Mouse (Mus musculus): ENCODE data around the gene Pank2. TPM values are rescaled to one million over a fixed set of nuclear protein-coding genes. Genes with fewer than 3 reads are reported as not detected.
"Not testable (repeated sequence)": the region's sequence is repeated elsewhere in the genome, so short reads cannot be mapped to it uniquely, and the experiment has no call there.

Pank2 gene
- 57.4 and 62.2 TPM in 2 replicates for polyA plus RNA-seq (2016; fragmentation: Nextera tagmentation; extraction: Ambion mirVana)

GRCm38 (mm10) chr2:131262213-131262672 lies at the start of gene Pank2:
Gene Pank2 (plus strand): TSS chr2:131262495.
- no peaks in the 10 kb centered on the region for H3K36me3 ChIP-seq
- H3K4me1 ChIP-seq, result peaks cover 28% of the 10 kb centered on the region
- H3K4me2 ChIP-seq (replicated peaks), result peak within 1 kb of the TSS; percentile 69
- H3K4me3 ChIP-seq, result peak within 1 kb of the TSS; percentile 84
- under 1% methylated on average over 48 of the region's 49 CpGs for WGBS
- peak within 1 kb of the TSS; percentile 99 for H3K27ac ChIP-seq
- H3K9me3 ChIP-seq (replicated peaks), result no peaks in the 10 kb centered on the region
- H3K9ac ChIP-seq, result peak within 1 kb of the TSS; percentile 93
- no peaks in the 10 kb centered on the region for H3K27me3 ChIP-seq
- peak; percentile 100 for ATAC-seq (ENCODE audit: low FRiP score)

GRCm38 (mm10) chr2:131213773-131214172 lies 48.5 kb upstream of the Pank2 start:
- Histone ChIP-seq H3K4me1 (peaks cover 12% of the 10 kb centered on the region), H3K27ac (no peak overlapping the region), H3K9ac (no peak overlapping the region), H3K27me3 (no peaks in the 10 kb centered on the region), H3K9me3 (replicated peaks) (no peaks in the 10 kb centered on the region), H3K36me3 (peaks cover 25% of the 10 kb centered on the region), H3K4me3 (no peak overlapping the region), H3K4me2 (replicated peaks) (no peak overlapping the region)
- 84% methylated on average over 7 of the region's 7 CpGs for WGBS
- no peak for ATAC-seq (ENCODE audit: low FRiP score)

- Histone ChIP-seq H3K9ac (no peak overlapping the region), H3K27me3 (no peaks in the 10 kb centered on the region), H3K4me2 (replicated peaks) (no peak overlapping the region), H3K4me1 (peaks cover 2% of the 10 kb centered on the region), H3K27ac (no peak overlapping the region), H3K9me3 (replicated peaks) (no peaks in the 10 kb centered on the region), H3K4me3 (no peak overlapping the region), H3K36me3 (peaks cover 25% of the 10 kb centered on the region)
- ATAC-seq (ENCODE audit: low FRiP score), result no peak
- 91% methylated on average over 7 of the region's 7 CpGs for WGBS
These were observed 46.1 kb upstream of the Pank2 start for GRCm38 (mm10) chr2:131215941-131216858.

- H3K27ac ChIP-seq, result no peak overlapping the region
- H3K4me1 ChIP-seq, result no peaks in the 10 kb centered on the region
- H3K9ac ChIP-seq, result no peak overlapping the region
- ATAC-seq (ENCODE audit: low FRiP score), result no peak
- H3K36me3 ChIP-seq, result no peaks in the 10 kb centered on the region
- H3K4me3 ChIP-seq, result no peak overlapping the region
- H3K27me3 ChIP-seq, result no peaks in the 10 kb centered on the region
- no peaks in the 10 kb centered on the region for H3K9me3 ChIP-seq (replicated peaks)
- no peak overlapping the region for H3K4me2 ChIP-seq (replicated peaks)
- 79% methylated on average over 4 of the region's 4 CpGs for WGBS
These were observed 42.3 kb upstream of the Pank2 start for GRCm38 (mm10) chr2:131220030-131220429.

- Histone ChIP-seq H3K27me3 (no peaks in the 10 kb centered on the region), H3K4me3 (no peak overlapping the region), H3K9me3 (replicated peaks) (no peaks in the 10 kb centered on the region), H3K4me1 (no peaks in the 10 kb centered on the region), H3K27ac (no peak overlapping the region), H3K9ac (no peak overlapping the region), H3K4me2 (replicated peaks) (no peak overlapping the region), H3K36me3 (no peaks in the 10 kb centered on the region)
- no peak for ATAC-seq (ENCODE audit: low FRiP score)
- 74% methylated on average over 3 of the region's 3 CpGs for WGBS
These were observed 40.3 kb upstream of the Pank2 start for GRCm38 (mm10) chr2:131221853-131222515.

- no peak overlapping the region for H3K9ac ChIP-seq
- ATAC-seq (ENCODE audit: low FRiP score), result no peak
- no peaks in the 10 kb centered on the region for H3K9me3 ChIP-seq (replicated peaks)
- H3K27ac ChIP-seq, result no peak overlapping the region
- no peaks in the 10 kb centered on the region for H3K4me1 ChIP-seq
- no peaks in the 10 kb centered on the region for H3K36me3 ChIP-seq
- no peak overlapping the region for H3K4me2 ChIP-seq (replicated peaks)
- no peak overlapping the region for H3K4me3 ChIP-seq
- 61% methylated on average over 5 of the region's 5 CpGs for WGBS
- H3K27me3 ChIP-seq, result no peaks in the 10 kb centered on the region
These were observed 39.7 kb upstream of the Pank2 start for GRCm38 (mm10) chr2:131222562-131222961.

DNA sequence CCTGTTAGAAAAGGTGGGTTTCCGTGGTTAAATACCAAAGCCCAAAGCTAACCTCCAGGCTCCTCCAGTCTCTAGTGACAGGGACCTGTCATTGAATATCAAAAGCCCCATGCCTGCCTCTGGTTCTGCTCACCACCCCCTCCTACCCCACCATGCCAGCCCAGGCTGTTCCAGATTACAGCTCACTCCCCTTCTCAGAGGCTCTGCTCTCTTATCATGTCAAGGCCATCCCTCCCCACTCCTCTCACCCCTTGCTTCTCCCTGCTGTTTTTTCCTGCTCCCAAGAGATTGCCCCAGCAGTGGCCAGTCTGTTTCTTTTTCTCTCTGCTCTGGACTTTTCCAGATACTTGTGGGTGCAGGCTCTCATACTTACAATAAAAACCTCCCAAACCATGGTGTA lies 38.7 kb upstream of the Pank2 start:
- H3K9ac ChIP-seq, result no peak overlapping the region
- H3K4me2 ChIP-seq (replicated peaks), result no peak overlapping the region
- no peak overlapping the region for H3K4me3 ChIP-seq
- H3K9me3 ChIP-seq (replicated peaks), result no peaks in the 10 kb centered on the region
- H3K27me3 ChIP-seq, result no peaks in the 10 kb centered on the region
- H3K27ac ChIP-seq, result no peak overlapping the region
- H3K36me3 ChIP-seq, result no peaks in the 10 kb centered on the region
- H3K4me1 ChIP-seq, result no peaks in the 10 kb centered on the region
- no peak for ATAC-seq (ENCODE audit: low FRiP score)
- WGBS, result 62% methylated on average over 1 of the region's 1 CpGs

- Histone ChIP-seq H3K4me1 (no peaks in the 10 kb centered on the region), H3K4me2 (replicated peaks) (no peak overlapping the region), H3K27me3 (no peaks in the 10 kb centered on the region), H3K36me3 (no peaks in the 10 kb centered on the region), H3K9me3 (replicated peaks) (no peaks in the 10 kb centered on the region), H3K9ac (no peak overlapping the region), H3K4me3 (no peak overlapping the region), H3K27ac (no peak overlapping the region)
- WGBS, result 81% methylated on average over 6 of the region's 6 CpGs
- ATAC-seq (ENCODE audit: low FRiP score), result no peak
These were observed 37.1 kb upstream of the Pank2 start for GRCm38 (mm10) chr2:131225178-131225577.

GRCm38 (mm10) chr2:131226669-131227068 lies 35.6 kb upstream of the Pank2 start:
- not testable (repeated sequence) for H3K9ac ChIP-seq; H3K4me1 ChIP-seq; ATAC-seq (ENCODE audit: low FRiP score); H3K9me3 ChIP-seq (replicated peaks); H3K4me2 ChIP-seq (replicated peaks); H3K36me3 ChIP-seq; H3K27me3 ChIP-seq; H3K4me3 ChIP-seq; H3K27ac ChIP-seq
- 79% methylated on average over 2 of the region's 2 CpGs for WGBS

DNA sequence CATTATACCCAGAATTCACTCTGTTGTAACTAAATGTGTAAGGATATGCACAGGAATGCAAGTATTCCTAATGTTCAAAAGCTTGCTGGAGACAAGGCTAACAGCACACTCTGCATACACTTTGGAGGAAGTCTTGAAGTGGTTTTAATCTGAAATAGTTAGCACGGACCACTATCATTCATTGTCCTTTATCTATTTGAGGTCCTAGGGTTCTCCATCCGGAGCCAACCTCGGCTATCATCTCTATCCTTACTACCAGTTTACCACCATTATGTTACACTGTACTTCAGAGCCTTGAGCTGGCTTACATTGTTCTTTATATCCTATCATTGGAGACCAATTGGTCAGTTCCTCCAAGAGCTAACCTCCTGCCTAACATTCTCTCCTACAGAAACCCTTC lies 35.1 kb upstream of the Pank2 start:
- Histone ChIP-seq H3K4me2 (replicated peaks) (no peak overlapping the region), H3K9me3 (replicated peaks) (no peaks in the 10 kb centered on the region), H3K9ac (no peak overlapping the region), H3K27ac (no peak overlapping the region), H3K27me3 (no peaks in the 10 kb centered on the region), H3K4me1 (no peaks in the 10 kb centered on the region), H3K36me3 (no peaks in the 10 kb centered on the region), H3K4me3 (no peak overlapping the region)
- 93% methylated on average over 3 of the region's 3 CpGs for WGBS
- no peak for ATAC-seq (ENCODE audit: low FRiP score)

- no peak overlapping the region for H3K27ac ChIP-seq
- no peaks in the 10 kb centered on the region for H3K27me3 ChIP-seq
- ATAC-seq (ENCODE audit: low FRiP score), result no peak
- no peak overlapping the region for H3K4me3 ChIP-seq
- H3K9ac ChIP-seq, result no peak overlapping the region
- no peaks in the 10 kb centered on the region for H3K36me3 ChIP-seq
- H3K4me1 ChIP-seq, result peaks cover 17% of the 10 kb centered on the region
- no peak overlapping the region for H3K4me2 ChIP-seq (replicated peaks)
- WGBS, result 93% methylated on average over 2 of the region's 2 CpGs
- no peaks in the 10 kb centered on the region for H3K9me3 ChIP-seq (replicated peaks)
These were observed 29.7 kb upstream of the Pank2 start for GRCm38 (mm10) chr2:131232558-131232957.

DNA sequence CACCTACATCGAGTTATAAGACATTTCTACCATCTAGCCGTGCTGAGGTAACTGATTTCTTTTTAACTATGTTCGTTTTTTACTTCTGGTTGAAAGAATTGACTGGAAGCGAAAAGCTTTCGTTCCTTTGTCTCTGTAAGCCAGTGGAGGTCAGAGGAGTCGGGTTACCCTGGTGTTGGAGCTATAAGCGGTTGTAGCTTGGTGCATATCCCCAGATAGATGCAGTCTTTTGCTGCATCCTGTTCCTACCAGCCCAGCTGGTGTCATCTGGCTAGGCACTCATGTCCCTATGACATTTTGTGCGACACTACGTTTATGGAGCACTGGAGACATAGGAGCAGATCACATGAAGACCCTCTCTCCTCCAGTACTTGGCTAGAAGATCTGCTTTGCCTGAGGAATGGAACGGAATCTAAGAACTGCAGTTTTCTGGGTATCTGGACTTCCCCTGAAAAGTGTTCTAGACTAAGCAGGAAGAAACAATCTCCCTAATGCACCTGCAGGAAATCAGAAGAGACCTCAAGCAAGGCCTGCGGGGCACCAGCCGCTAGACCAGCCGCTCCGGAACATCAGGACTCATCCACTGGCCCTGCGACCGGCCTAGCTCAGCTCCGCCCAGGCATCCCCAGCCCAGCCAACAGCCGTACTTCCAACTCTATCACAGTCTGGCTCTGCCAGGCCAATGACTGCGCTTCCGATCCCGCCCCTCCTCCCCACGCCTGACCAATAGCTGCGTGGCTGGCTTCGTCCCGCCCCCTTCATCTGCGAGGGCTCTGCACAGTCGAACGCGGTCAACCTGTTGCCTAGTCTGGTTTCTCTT lies 28.8 kb upstream of the Pank2 start, which contains the start of gene Mavs:
Gene Mavs, plus strand, starts transcription at position 757 of the 820 bp plus-strand sequence.
- Histone ChIP-seq H3K36me3 (no peaks in the 10 kb centered on the region), H3K4me2 (replicated peaks) (peak within 1 kb of the TSS; percentile 79), H3K9me3 (replicated peaks) (no peaks in the 10 kb centered on the region), H3K4me1 (peaks cover 17% of the 10 kb centered on the region), H3K27ac (peak within 1 kb of the TSS; percentile 53; the same call in 1 of the 2 replicates), H3K9ac (peak within 1 kb of the TSS; percentile 57), H3K4me3 (peak within 1 kb of the TSS; percentile 46), H3K27me3 (no peaks in the 10 kb centered on the region)
- peak; percentile 100 for ATAC-seq (ENCODE audit: low FRiP score)
- 9% methylated on average over 29 of the region's 29 CpGs for WGBS

Measured in hindbrain, embryonic 12.5 days (tissue).